Mouse (Mus musculus): ENCODE measurements at regions not wholly inside any gene's neighbourhood (a gene's known extent, or its start where the extent isn't known, plus 50 kb on each side); places are given as distances from the start of the nearest gene placed in this dataset.

- no peak for DNase-seq (ENCODE audit: inconsistent age in 2 of 2, low spot score in 1 of 2)
Measured at GRCm38 (mm10) chr14:92958138-92958537, 932.3 kb downstream of the Pcdh9 start.

- no peak for DNase-seq (ENCODE audit: inconsistent age in 2 of 2, low spot score in 1 of 2)
Measured at GRCm38 (mm10) chr14:92955485-92955884, 935.0 kb downstream of the Pcdh9 start.

GRCm38 (mm10) chr14:92907623-92908045, 982.8 kb downstream of the Pcdh9 start:
- DNase-seq (ENCODE audit: inconsistent age in 2 of 2, low spot score in 1 of 2), result no peak

- DNase-seq (ENCODE audit: inconsistent age in 2 of 2, low spot score in 1 of 2), result no peak
Measured at GRCm38 (mm10) chr14:92874548-92874947, 1015.9 kb downstream of the Pcdh9 start.

- DNase-seq (ENCODE audit: inconsistent age in 2 of 2, low spot score in 1 of 2), result no peak
Measured at GRCm38 (mm10) chr14:92866462-92866861, 1024.0 kb downstream of the Pcdh9 start.

- DNase-seq (ENCODE audit: inconsistent age in 2 of 2, low spot score in 1 of 2), result no peak
Measured at GRCm38 (mm10) chr14:92862942-92863341, 1027.5 kb downstream of the Pcdh9 start.

- no peak for DNase-seq (ENCODE audit: inconsistent age in 2 of 2, low spot score in 1 of 2)
Measured at GRCm38 (mm10) chr14:92860723-92861122, 1029.8 kb downstream of the Pcdh9 start.

GRCm38 (mm10) chr14:92833646-92834045, 1056.8 kb downstream of the Pcdh9 start:
- DNase-seq (ENCODE audit: inconsistent age in 2 of 2, low spot score in 1 of 2), result peak in 1 of 2 experiments; percentile 27

- no peak for DNase-seq (ENCODE audit: inconsistent age in 2 of 2, low spot score in 1 of 2)
Measured at GRCm38 (mm10) chr14:92829171-92829570, 1061.3 kb downstream of the Pcdh9 start.

- DNase-seq (ENCODE audit: inconsistent age in 2 of 2, low spot score in 1 of 2), result no peak
Measured at GRCm38 (mm10) chr14:92826576-92827284, 1063.7 kb downstream of the Pcdh9 start.

GRCm38 (mm10) chr14:92820061-92820460, 1070.4 kb downstream of the Pcdh9 start:
- DNase-seq (ENCODE audit: inconsistent age in 2 of 2, low spot score in 1 of 2), result no peak
